Mouse (Mus musculus) left cerebral cortex, adult 6 months (tissue): Measurements from ENCODE around the gene Mmp3. TPM values are rescaled to one million over a fixed set of nuclear protein-coding genes. Genes with fewer than 3 reads are reported as not detected.

Source experiments
- long read RNA-seq, 2 experiments: library from polyadenylated mRNA; unstranded; transcript quantifications; one replicate each; pipeline ENCODE4 v2.0.0; 2019 to 2020
- polyA plus RNA-seq: library from polyadenylated mRNA; unstranded; fragments of <200 nt; fragmentation: Nextera tagmentation; gene quantifications from 2 replicates; pipeline ENCODE4 v1.2.3, GENCODE M21; 2021

Mmp3 gene
- polyA plus RNA-seq = not detected in 2 replicates
- long read RNA-seq, experiment 1 = 0 reads
- long read RNA-seq, experiment 2 = 0 reads

DNA sequence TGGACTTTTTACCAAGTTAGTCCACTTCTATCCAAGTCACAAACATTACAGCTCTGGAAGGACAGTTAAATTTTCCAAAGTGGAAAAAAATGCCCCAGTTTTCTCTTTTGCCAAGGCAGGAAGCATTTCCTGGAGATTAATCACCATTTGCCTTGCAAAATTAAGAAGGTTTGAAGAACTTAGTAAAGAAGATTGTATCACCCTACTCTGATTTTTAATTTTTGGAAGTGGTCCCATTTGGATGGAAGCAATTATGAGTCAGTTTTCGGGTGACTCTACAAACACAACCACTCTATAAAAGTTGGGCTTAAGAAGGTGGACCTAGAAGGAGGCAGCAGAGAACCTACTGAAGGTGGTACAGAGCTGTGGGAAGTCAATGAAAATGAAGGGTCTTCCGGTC lies at the start of gene Mmp3:
TSS of gene Mmp3 (plus strand) at position 301 of the 400 bp plus-strand sequence.

DNA sequence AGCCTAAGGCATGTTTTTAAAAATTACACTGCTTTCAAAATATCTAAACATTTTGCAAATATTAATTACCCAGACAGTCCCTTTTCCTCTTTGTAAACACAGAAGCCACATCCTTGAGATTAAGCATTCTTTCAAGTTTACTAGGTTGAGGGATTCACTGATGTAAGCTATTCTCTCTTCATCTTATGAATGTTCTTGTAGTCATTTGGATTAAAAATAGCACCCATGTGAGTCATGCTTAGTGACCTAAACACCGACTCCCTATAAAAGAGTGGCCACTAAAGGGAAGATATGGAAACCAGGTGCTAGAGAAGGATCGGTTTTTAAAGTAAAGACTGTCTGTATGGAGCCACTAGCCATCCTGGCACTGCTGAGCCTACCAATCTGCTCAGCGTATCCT lies 56.4 kb downstream of the Mmp3 start, which contains the start of gene Mmp10:
TSS of gene Mmp10 (plus strand) at position 302 of the 400 bp plus-strand sequence.

Other genes with a start within 250 kb of the Mmp3 start
- not detected in 2 replicates for gene Mmp13, start 173.3 kb upstream of the Mmp3 start, polyA plus RNA-seq
- gene Mmp12, start 101.4 kb upstream of the Mmp3 start, polyA plus RNA-seq = 0.13 TPM in 1 of 2 replicates, not detected in the other
- not detected in 2 replicates for gene Mmp1b, start 57.8 kb upstream of the Mmp3 start, polyA plus RNA-seq
- gene Mmp10, start 56.5 kb downstream of the Mmp3 start, polyA plus RNA-seq = not detected in 2 replicates
- gene Mmp8, start 112.6 kb downstream of the Mmp3 start, polyA plus RNA-seq = not detected in 2 replicates
- not detected in 2 replicates for gene Mmp27, start 125.6 kb downstream of the Mmp3 start, polyA plus RNA-seq
- not detected in 2 replicates for gene Mmp20, start 182.4 kb downstream of the Mmp3 start, polyA plus RNA-seq
- gene Mmp7, start 246.3 kb downstream of the Mmp3 start, polyA plus RNA-seq = not detected in 2 replicates